Mouse (Mus musculus): ENCODE results near the gene Oaz1.
"Not testable (repeated sequence)": the region's sequence is repeated elsewhere in the genome, so short reads cannot be mapped to it uniquely, and the experiment has no call there.

The Oaz1 gene

GRCm38 (mm10) chr10:80802996-80803395 is 23.5 kb upstream of the Oaz1 start:
- DNase-seq (ENCODE audit: low spot score) = no peak

- no peak for DNase-seq (ENCODE audit: low spot score)
Observed at GRCm38 (mm10) chr10:80804340-80804739, 22.1 kb upstream of the Oaz1 start.

- DNase-seq (ENCODE audit: low spot score) = no peak
Observed at GRCm38 (mm10) chr10:80804916-80805315, 21.5 kb upstream of the Oaz1 start, which contains the start of gene Amh. Amh (plus strand) TSS chr10:80805243.

- DNase-seq (ENCODE audit: low spot score) = no peak
Observed at GRCm38 (mm10) chr10:80805322-80805721, 21.1 kb upstream of the Oaz1 start.

- DNase-seq (ENCODE audit: low spot score) = peak; percentile 52
Observed at GRCm38 (mm10) chr10:80805925-80806324, 20.5 kb upstream of the Oaz1 start.

- no peak for DNase-seq (ENCODE audit: low spot score)
Observed at GRCm38 (mm10) chr10:80806341-80807056, 20.0 kb upstream of the Oaz1 start.

- no peak for DNase-seq (ENCODE audit: low spot score)
Observed at GRCm38 (mm10) chr10:80807057-80807627, 19.3 kb upstream of the Oaz1 start.

- DNase-seq (ENCODE audit: low spot score) = no peak
Observed at GRCm38 (mm10) chr10:80808099-80808984, 18.1 kb upstream of the Oaz1 start.

GRCm38 (mm10) chr10:80808985-80809632 is 17.3 kb upstream of the Oaz1 start:
- DNase-seq (ENCODE audit: low spot score) = no peak

- DNase-seq (ENCODE audit: low spot score) = no peak
Observed at GRCm38 (mm10) chr10:80810084-80810483, 16.4 kb upstream of the Oaz1 start.

GRCm38 (mm10) chr10:80812391-80813041 is 13.9 kb upstream of the Oaz1 start:
- DNase-seq (ENCODE audit: low spot score) = no peak

GRCm38 (mm10) chr10:80813366-80813765 is 13.1 kb upstream of the Oaz1 start, which contains the start of gene Jsrp1:
Jsrp1 (minus strand) TSS chr10:80813498.
- DNase-seq (ENCODE audit: low spot score) = no peak

- no peak for DNase-seq (ENCODE audit: low spot score)
Observed at GRCm38 (mm10) chr10:80814800-80815199, 11.7 kb upstream of the Oaz1 start.

GRCm38 (mm10) chr10:80816303-80816702 is 10.2 kb upstream of the Oaz1 start:
- not testable (repeated sequence) for DNase-seq (ENCODE audit: low spot score)

GRCm38 (mm10) chr10:80817164-80817563 is 9.3 kb upstream of the Oaz1 start:
- DNase-seq (ENCODE audit: low spot score) = no peak

- not testable (repeated sequence) for DNase-seq (ENCODE audit: low spot score)
Observed at GRCm38 (mm10) chr10:80817955-80818354, 8.5 kb upstream of the Oaz1 start.

GRCm38 (mm10) chr10:80818599-80819281 is 7.7 kb upstream of the Oaz1 start:
- DNase-seq (ENCODE audit: low spot score) = no peak

GRCm38 (mm10) chr10:80819406-80819805 is 7.0 kb upstream of the Oaz1 start:
- no peak for DNase-seq (ENCODE audit: low spot score)

- no peak for DNase-seq (ENCODE audit: low spot score)
Observed at GRCm38 (mm10) chr10:80821991-80822390, 4.5 kb upstream of the Oaz1 start.

- DNase-seq (ENCODE audit: low spot score) = no peak
Observed at GRCm38 (mm10) chr10:80822528-80822927, 3.9 kb upstream of the Oaz1 start.

- no peak for DNase-seq (ENCODE audit: low spot score)
Observed at GRCm38 (mm10) chr10:80823316-80823715, 3.1 kb upstream of the Oaz1 start.
